Mouse (Mus musculus) intestine, postnatal 0 days (tissue): ENCODE data around the gene Gm4791. TPM values are rescaled to one million over a fixed set of nuclear protein-coding genes. Genes with fewer than 3 reads are reported as not detected.

Experiments
- ATAC-seq: fragments of 200-750 bp; cut with Nextera tagmentation; 2 replicates; pipeline ENCODE4 v1.8.0; 2017; ENCODE audit warnings: mild to moderate bottlenecking, moderate TSS enrichment, moderate library complexity
- H3K27ac ChIP-seq: fragments of 300-500 bp; sonication (generic); 2 replicates; pipeline ENCODE4 v1.5.1; 2014; ENCODE audit warnings: mild to moderate bottlenecking, low read depth, low read length, moderate library complexity
- H3K27me3 ChIP-seq: fragments of 300-500 bp; sonication (generic); replicated peaks from 2 replicates; pipeline ENCODE4 v1.6.1; 2014; ENCODE audit warnings: low read length, mixed read lengths; ENCODE audit not compliant: control insufficient read depth, insufficient read depth
- H3K36me3 ChIP-seq: fragments of 300-500 bp; sonication (generic); 2 replicates; pipeline ENCODE4 v1.6.1; 2014; ENCODE audit warnings: mild to moderate bottlenecking, moderate library complexity; ENCODE audit not compliant: control insufficient read depth, insufficient read depth
- H3K4me1 ChIP-seq: fragments of 300-500 bp; sonication (generic); replicated peaks from 2 replicates; pipeline ENCODE4 v1.6.1; 2014; ENCODE audit warnings: antibody characterized with exemption, low read length, mixed read lengths; ENCODE audit not compliant: control insufficient read depth, insufficient read depth
- H3K4me2 ChIP-seq: fragments of 300-500 bp; sonication (generic); replicated peaks from 2 replicates; pipeline ENCODE4 v1.6.1; 2014; ENCODE audit warnings: low read depth, mild to moderate bottlenecking, moderate library complexity
- H3K4me3 ChIP-seq: fragments of 300-500 bp; sonication (generic); 2 replicates; pipeline ENCODE4 v1.5.1; 2014; ENCODE audit warnings: low read depth, low read length
- H3K9ac ChIP-seq: fragments of 300-500 bp; sonication (generic); 2 replicates; pipeline ENCODE4 v1.6.1; 2014; ENCODE audit warnings: mild to moderate bottlenecking, low read depth, low read length
- H3K9me3 ChIP-seq: fragments of 300-500 bp; sonication (generic); 2 replicates; pipeline ENCODE4 v1.6.1; 2016; ENCODE audit warnings: mixed run types; ENCODE audit not compliant: control insufficient read depth
- CTCF ChIP-seq: sonication (generic); IDR thresholded peaks from 2 replicates; pipeline ENCODE4 v1.5.1; 2016; ENCODE audit warnings: low read depth, mild to moderate bottlenecking, control low read depth, antibody characterized with exemption, moderate library complexity
- WGBS: fragments of 180-500 bp; shearing (Covaris S2); extraction: QIAGEN DNeasy Blood & Tissue Kit; methylation state at CpG from one replicate; pipeline ENCODE4 v1.1.7; 2014; 5-methylcytosine and 5-hydroxymethylcytosine counted together
- polyA plus RNA-seq: library from polyadenylated mRNA; unstranded; fragments of >200 nt; fragmentation: Nextera tagmentation; extraction: Ambion mirVana; gene quantifications from 2 replicates; pipeline ENCODE4 v1.2.1, GENCODE M21; 2015

Gm4791 gene
- not detected in 2 replicates for polyA plus RNA-seq

- no peak within 1 kb of the TSS for H3K27ac ChIP-seq
- no peaks in the 10 kb centered on the region for H3K36me3 ChIP-seq
- no peaks in the 10 kb centered on the region for H3K9me3 ChIP-seq
- no peak for ATAC-seq
- H3K27me3 ChIP-seq, result no peaks in the 10 kb centered on the region
- 42% methylated on average over 5 of the region's 5 CpGs for WGBS
- H3K4me2 ChIP-seq, result no peak within 1 kb of the TSS
- no peak within 1 kb of the TSS for H3K9ac ChIP-seq
- H3K4me1 ChIP-seq, result no peaks in the 10 kb centered on the region
- TF ChIP-seq CTCF, result no peak
- H3K4me3 ChIP-seq, result no peak within 1 kb of the TSS
Observed at GRCm38 (mm10) chr9:46998338-46998791, at the start of gene Gm4791. Gene Gm4791, plus strand, starts transcription at chr9:46998741.

GRCm38 (mm10) chr9:46956286-46956685 is 42.3 kb upstream of the Gm4791 start:
- H3K9ac ChIP-seq, result no peak overlapping the region
- TF ChIP-seq CTCF, result no peak
- no peaks in the 10 kb centered on the region for H3K4me1 ChIP-seq
- no peak overlapping the region for H3K4me2 ChIP-seq
- no peak for ATAC-seq
- no peaks in the 10 kb centered on the region for H3K36me3 ChIP-seq
- H3K9me3 ChIP-seq, result no peaks in the 10 kb centered on the region
- H3K4me3 ChIP-seq, result no peak overlapping the region
- no peak overlapping the region for H3K27ac ChIP-seq
- WGBS, result 80% methylated on average over 6 of the region's 6 CpGs
- H3K27me3 ChIP-seq, result no peaks in the 10 kb centered on the region

DNA sequence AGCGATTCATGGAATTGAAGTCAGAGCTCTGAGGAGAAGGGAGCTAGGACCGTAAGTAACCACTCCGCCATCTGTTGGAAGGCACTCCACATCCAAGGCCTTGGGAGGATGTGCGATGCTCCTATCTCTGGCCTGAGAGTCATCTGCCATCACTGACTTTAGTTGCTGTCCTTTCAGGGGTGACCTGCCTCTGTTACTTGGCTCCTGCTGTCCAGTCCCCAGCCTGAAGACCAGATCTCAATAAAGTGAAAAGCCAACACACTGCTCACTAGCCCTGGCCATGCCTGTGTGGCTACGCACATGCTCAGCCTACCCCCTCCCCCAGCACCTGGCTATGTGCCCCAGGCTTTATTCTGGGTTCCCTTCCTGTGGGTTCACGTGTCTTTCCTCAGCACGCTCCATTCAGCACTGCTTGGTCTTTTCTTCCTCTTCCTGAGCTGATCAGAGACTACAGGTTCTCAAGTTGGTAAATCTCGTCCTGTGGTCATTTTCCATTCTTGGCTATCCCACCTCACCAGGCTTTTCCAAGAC is 41.1 kb upstream of the Gm4791 start:
- Histone ChIP-seq H3K27me3 (no peaks in the 10 kb centered on the region), H3K9me3 (no peaks in the 10 kb centered on the region), H3K9ac (no peak overlapping the region), H3K4me3 (no peak overlapping the region), H3K27ac (no peak overlapping the region), H3K4me2 (no peak overlapping the region), H3K4me1 (no peaks in the 10 kb centered on the region), H3K36me3 (no peaks in the 10 kb centered on the region)
- no peak for TF ChIP-seq CTCF
- 81% methylated on average over 8 of the region's 8 CpGs for WGBS
- no peak for ATAC-seq

DNA sequence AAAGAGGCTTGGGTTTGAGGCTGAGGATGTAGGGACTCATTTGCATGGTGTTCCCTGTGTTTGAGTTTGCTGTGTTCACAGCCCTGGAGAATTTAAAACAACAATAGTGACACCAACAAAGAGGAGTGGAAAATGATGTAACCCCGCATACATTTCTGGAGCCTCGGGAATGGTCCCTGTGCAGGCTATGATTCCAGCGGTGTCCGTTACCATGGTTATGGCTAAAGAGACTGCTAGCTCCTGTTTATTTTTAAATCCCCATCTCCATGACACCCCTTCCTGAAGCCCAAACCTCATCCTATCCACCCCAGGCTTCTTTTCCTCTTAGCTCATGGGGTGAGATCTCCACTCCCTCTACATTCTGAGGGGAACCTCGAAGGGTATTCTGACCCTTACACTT is 32.5 kb upstream of the Gm4791 start:
- WGBS, result 66% methylated on average over 5 of the region's 5 CpGs
- no peak overlapping the region for H3K9ac ChIP-seq
- no peak overlapping the region for H3K27ac ChIP-seq
- no peak for ATAC-seq
- no peaks in the 10 kb centered on the region for H3K36me3 ChIP-seq
- H3K4me2 ChIP-seq, result no peak overlapping the region
- no peak for TF ChIP-seq CTCF
- no peaks in the 10 kb centered on the region for H3K4me1 ChIP-seq
- no peaks in the 10 kb centered on the region for H3K27me3 ChIP-seq
- H3K4me3 ChIP-seq, result no peak overlapping the region
- H3K9me3 ChIP-seq, result no peaks in the 10 kb centered on the region

DNA sequence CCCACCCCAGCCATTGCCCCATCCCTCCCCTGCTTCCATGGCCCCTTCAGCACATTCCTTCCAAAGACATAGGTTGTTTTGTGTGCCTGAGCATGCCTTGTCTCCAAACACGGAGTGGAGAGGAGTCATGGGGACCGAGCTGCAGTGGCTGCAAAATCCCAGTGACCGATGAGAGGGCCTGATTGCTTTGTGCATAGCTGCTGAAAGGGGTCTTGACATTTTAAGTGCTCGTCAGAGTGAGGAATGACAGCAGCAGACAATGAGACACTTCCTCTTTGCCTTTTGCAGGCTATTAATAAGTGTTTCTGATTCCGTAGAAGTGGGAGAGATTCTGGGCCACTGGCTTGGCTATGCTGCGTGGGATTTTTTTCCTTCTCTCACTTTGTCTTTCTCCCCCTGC is 29.6 kb upstream of the Gm4791 start:
- Histone ChIP-seq H3K4me2 (no peak overlapping the region), H3K36me3 (no peaks in the 10 kb centered on the region), H3K9ac (no peak overlapping the region), H3K4me1 (no peaks in the 10 kb centered on the region), H3K27me3 (no peaks in the 10 kb centered on the region), H3K27ac (no peak overlapping the region), H3K9me3 (no peaks in the 10 kb centered on the region), H3K4me3 (no peak overlapping the region)
- ATAC-seq, result no peak
- 33% methylated on average over 6 of the region's 6 CpGs for WGBS
- TF ChIP-seq CTCF, result no peak

- H3K4me1 ChIP-seq, result no peaks in the 10 kb centered on the region
- WGBS, result 48% methylated on average over 6 of the region's 6 CpGs
- no peak overlapping the region for H3K9ac ChIP-seq
- no peaks in the 10 kb centered on the region for H3K9me3 ChIP-seq
- no peak for ATAC-seq
- no peak overlapping the region for H3K27ac ChIP-seq
- H3K36me3 ChIP-seq, result no peaks in the 10 kb centered on the region
- no peak overlapping the region for H3K4me2 ChIP-seq
- no peak for TF ChIP-seq CTCF
- no peak overlapping the region for H3K4me3 ChIP-seq
- H3K27me3 ChIP-seq, result no peaks in the 10 kb centered on the region
Observed at GRCm38 (mm10) chr9:46969406-46969805, 29.1 kb upstream of the Gm4791 start.

DNA sequence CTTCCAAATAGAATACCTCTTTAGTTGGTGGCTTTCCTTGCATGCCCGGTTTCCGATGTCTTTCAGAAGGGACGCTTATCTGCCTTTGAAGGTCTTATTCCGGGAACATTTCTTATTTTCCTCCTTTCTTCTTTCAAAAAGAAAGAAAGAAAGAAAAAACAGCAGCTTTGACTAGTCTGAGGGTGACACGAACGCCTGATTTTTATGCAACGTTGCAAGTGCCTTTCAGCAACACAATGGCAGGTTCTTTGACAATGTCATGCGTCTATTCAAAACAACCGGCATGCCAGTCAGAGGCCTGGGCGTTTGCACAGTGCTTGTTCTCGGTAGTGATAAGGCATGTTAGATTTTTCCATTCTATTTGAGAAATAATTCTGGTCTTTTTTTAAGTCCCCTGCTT is 19.7 kb upstream of the Gm4791 start:
- Histone ChIP-seq H3K9ac (no peak overlapping the region), H3K9me3 (no peaks in the 10 kb centered on the region), H3K27me3 (no peaks in the 10 kb centered on the region), H3K27ac (no peak overlapping the region), H3K4me2 (no peak overlapping the region), H3K4me3 (no peak overlapping the region), H3K36me3 (no peaks in the 10 kb centered on the region), H3K4me1 (no peaks in the 10 kb centered on the region)
- TF ChIP-seq CTCF, result no peak
- no peak for ATAC-seq
- 71% methylated on average over 11 of the region's 11 CpGs for WGBS
